Mouse (Mus musculus): Measurements from ENCODE around the gene Synj1.

- TF ChIP-seq TCF12 (IDR thresholded peaks at IDR 0.05; ENCODE audit: insufficient read depth, poor library complexity, severe bottlenecking) (no peak), E2F4 (IDR thresholded peaks at IDR 0.05; ENCODE audit: insufficient read depth) (no peak), MAX (IDR thresholded peaks at IDR 0.05; ENCODE audit: low read depth) (no peak)
These were observed 118.1 kb downstream of the Synj1 start for GRCm38 (mm10) chr16:90893019-90893418.

Measured in myocyte (in vitro differentiated cells).